Comparison of ENCODE assay signal across 8 mouse cellular contexts in genomic region chr19:6276426-6277421, GRCm38 (mm10). TPM values are rescaled to one million over a fixed set of nuclear protein-coding genes. Genes with fewer than 3 reads are reported as not detected.
DNase-seq lines count a peak whose midpoint lies in the region; ATAC-seq and TF ChIP-seq lines count a peak whose summit lies in the region.

Gene Ehd1, plus strand, starts transcription at chr19:6276725.

- peak within 1 kb of the TSS; percentile 79 to 89 for H3K4me3 ChIP-seq in ES-E14 (ENCODE audit: insufficient read depth in 1 of 2, low read depth in 1 of 2, low read length in 2 of 2, poor library complexity in 1 of 2, severe bottlenecking in 1 of 2)
- H3K4me3 ChIP-seq in forebrain, embryonic 16.5 days (replicated peaks; ENCODE audit: low read length), result peak within 1 kb of the TSS; percentile 94
- H3K4me3 ChIP-seq in layer of hippocampus, adult 2 months, result peak within 1 kb of the TSS; percentile 93
- peak within 1 kb of the TSS; percentile 81 for H3K4me3 ChIP-seq in lung, embryonic 14.5 days (ENCODE audit: low read depth, low read length)
- H3K4me3 ChIP-seq in olfactory bulb, adult 2 months (ENCODE audit: insufficient read depth, low read depth, low read length), result peak within 1 kb of the TSS; percentile 97
- H3K4me3 ChIP-seq in thymus, adult 2 months (ENCODE audit: control insufficient read depth, insufficient read depth, low read length), result peak within 1 kb of the TSS; percentile 84

- in situ Hi-C loops in ES-E14 (cut with MboI; ENCODE audit: low sequenced_read_pairs in 2 of 2, unreplicated experiment in 2 of 2), result no loop called here

- peaks cover 13% of the 10 kb centered on the region for H3K36me3 ChIP-seq in ES-E14 (ENCODE audit: control insufficient read depth, insufficient read depth, low read length, poor library complexity, severe bottlenecking)
- H3K36me3 ChIP-seq in forebrain, embryonic 16.5 days (ENCODE audit: control insufficient read depth, insufficient read depth), result peaks cover 5% of the 10 kb centered on the region
- peaks cover 23% of the 10 kb centered on the region for H3K36me3 ChIP-seq in lung, embryonic 14.5 days (ENCODE audit: insufficient read depth)
- no peaks in the 10 kb centered on the region for H3K36me3 ChIP-seq in thymus, adult 2 months (ENCODE audit: control insufficient read depth, insufficient read depth, low read length)

- intact Hi-C loops in heart, postnatal 36 days (cut with DNase I), result loop anchor here (2.0 kb wide), 1 partner anchor 14 kb away; no protein-coding TSS in a partner anchor

- ATAC-seq in forebrain, embryonic 16.5 days, result peak; percentile 97
- ATAC-seq in lung, embryonic 14.5 days (ENCODE audit: insufficient read depth), result peak; percentile 93

- H3K4me2 ChIP-seq in forebrain, embryonic 16.5 days (ENCODE audit: low read length), result peak within 1 kb of the TSS; percentile 100
- peak within 1 kb of the TSS; percentile 97 for H3K4me2 ChIP-seq in lung, embryonic 14.5 days

- peak; percentile 98 for DNase-seq in ES-E14 (ENCODE audit: low read depth, low spot score)
- peak; percentile 99 for DNase-seq in cerebellum, adult 11-12 months
- DNase-seq in heart, postnatal 36 days, result peak; percentile 98
- DNase-seq in layer of hippocampus, adult 2 months (ENCODE audit: low spot score in 2 of 2), result peak; percentile 97
- DNase-seq in lung, embryonic 14.5 days, result peak; percentile 99
- peak; percentile 91 for DNase-seq in thymus, adult 2 months

- H3K27me3 ChIP-seq in forebrain, embryonic 16.5 days (replicated peaks; ENCODE audit: control insufficient read depth, insufficient read depth, low read length), result no peaks in the 10 kb centered on the region
- no peaks in the 10 kb centered on the region for H3K27me3 ChIP-seq in lung, embryonic 14.5 days (ENCODE audit: insufficient read depth, low read length)
- no peaks in the 10 kb centered on the region for H3K27me3 ChIP-seq in thymus, adult 2 months (ENCODE audit: control insufficient read depth, insufficient read depth, low read length)

- WGBS in forebrain, embryonic 16.5 days, result under 1% methylated on average over 106 of the region's 106 CpGs
- under 1% methylated on average over 102 of the region's 106 CpGs for WGBS in lung, embryonic 14.5 days
- under 1% methylated on average over 105 of the region's 106 CpGs for WGBS in olfactory bulb, adult 2 months
- WGBS in thymus, adult 2 months, result under 1% methylated on average over 100 of the region's 106 CpGs

- H3K9me3 ChIP-seq in ES-E14 (ENCODE audit: control insufficient read depth, insufficient read depth, low read depth, low read length), result no peaks in the 10 kb centered on the region
- no peaks in the 10 kb centered on the region for H3K9me3 ChIP-seq in forebrain, embryonic 16.5 days (ENCODE audit: control insufficient read depth, low read length)
- H3K9me3 ChIP-seq in lung, embryonic 14.5 days (ENCODE audit: low read depth, low read length), result no peaks in the 10 kb centered on the region

- peak; percentile 82 for TF ChIP-seq CTCF in layer of hippocampus, adult 2 months (conservative IDR thresholded peaks at IDR 0.05)
- TF ChIP-seq CTCF in lung, embryonic 14.5 days (IDR thresholded peaks at IDR 0.05; ENCODE audit: low read depth), result peak; percentile 51
- TF ChIP-seq CTCF in olfactory bulb, adult 2 months (IDR thresholded peaks at IDR 0.05; ENCODE audit: insufficient read depth, low read depth, low read length), result peak; percentile 68; the same call in 1 of the 2 replicates
- TF ChIP-seq CTCF in thymus, adult 2 months (IDR thresholded peaks at IDR 0.05; ENCODE audit: borderline replicate concordance, control insufficient read depth, extremely low read depth, insufficient read depth, low read length, poor library complexity), result peak; percentile 76; the same call in 1 of the 2 replicates

- H3K27ac ChIP-seq in ES-E14 (ENCODE audit: insufficient read depth, low read depth, low read length, poor library complexity, severe bottlenecking), result peak within 1 kb of the TSS; percentile 63
- peak within 1 kb of the TSS; percentile 78 for H3K27ac ChIP-seq in forebrain, embryonic 16.5 days (ENCODE audit: low read length)
- H3K27ac ChIP-seq in layer of hippocampus, adult 2 months, result peak within 1 kb of the TSS; percentile 86
- H3K27ac ChIP-seq in lung, embryonic 14.5 days (ENCODE audit: low read depth), result peak within 1 kb of the TSS; percentile 87
- peak within 1 kb of the TSS; percentile 38; the same call in 1 of the 2 replicates for H3K27ac ChIP-seq in olfactory bulb, adult 2 months (ENCODE audit: insufficient read depth, low read depth, low read length)
- peak within 1 kb of the TSS; percentile 79 for H3K27ac ChIP-seq in thymus, adult 2 months (ENCODE audit: control insufficient read depth, insufficient read depth, low read length)

- peak within 1 kb of the TSS; percentile 89 for H3K9ac ChIP-seq in ES-E14 (ENCODE audit: insufficient read depth, low read depth, low read length, poor library complexity, severe bottlenecking)
- peak within 1 kb of the TSS; percentile 89 for H3K9ac ChIP-seq in forebrain, embryonic 16.5 days (replicated peaks; ENCODE audit: low read depth, low read length)
- H3K9ac ChIP-seq in lung, embryonic 14.5 days, result peak within 1 kb of the TSS; percentile 81

- TF ChIP-seq POLR2A in olfactory bulb, adult 2 months (IDR thresholded peaks at IDR 0.05; ENCODE audit: insufficient read depth, low read depth, low read length), result peak; percentile 52
- TF ChIP-seq POLR2A in thymus, adult 2 months (IDR thresholded peaks at IDR 0.05; ENCODE audit: control insufficient read depth, extremely low read depth, insufficient read depth, low read length, poor library complexity), result 0 out of 2 replicates have a peak, but pooled peaks have one; percentile 16

- H3K4me1 ChIP-seq in ES-E14 (ENCODE audit: control insufficient read depth in 2 of 2, insufficient read depth in 2 of 2, low read length in 2 of 2, poor library complexity in 1 of 2), result peaks cover 12 to 17% of the 10 kb centered on the region in 2 experiments
- peaks cover 37% of the 10 kb centered on the region for H3K4me1 ChIP-seq in forebrain, embryonic 16.5 days (replicated peaks; ENCODE audit: control insufficient read depth, insufficient read depth, low read length)
- H3K4me1 ChIP-seq in lung, embryonic 14.5 days (ENCODE audit: insufficient read depth), result peaks cover 11% of the 10 kb centered on the region; the same call in 1 of the 2 replicates
- peaks cover 26% of the 10 kb centered on the region for H3K4me1 ChIP-seq in olfactory bulb, adult 2 months (ENCODE audit: control insufficient read depth, insufficient read depth, low read length)
- H3K4me1 ChIP-seq in thymus, adult 2 months (replicated peaks; ENCODE audit: control insufficient read depth, insufficient read depth, low read length), result peaks cover 25% of the 10 kb centered on the region

TF ChIP-seq in ES-E14, 5 proteins besides CTCF, POLR2A, EP300 and RAD21:
- TF ChIP-seq HCFC1 (IDR thresholded peaks at IDR 0.05; ENCODE audit: borderline replicate concordance, insufficient read depth, low read length), result peak; percentile 20; the same call in 1 of the 2 replicates
- TF ChIP-seq ZC3H11A (IDR thresholded peaks at IDR 0.05; ENCODE audit: borderline replicate concordance, low read depth, low read length), result no peak
- no peak for TF ChIP-seq ZNF384 (IDR thresholded peaks at IDR 0.05; ENCODE audit: low read depth, low read length)
- TF ChIP-seq CHD2 (IDR thresholded peaks at IDR 0.05; ENCODE audit: low read depth, low read length), result peak; percentile 97

RNA-seq across cellular contexts. Expression of gene Ehd1, which starts in this region (rescaled TPM):
- 133 and 162 TPM in 2 replicates for total RNA-seq in ES-E14 (2012; rRNA removed)
- polyA plus RNA-seq in forebrain, embryonic 16.5 days (2015; fragmentation: Nextera tagmentation; extraction: Ambion mirVana), result 105 and 106 TPM in 2 replicates
- total RNA-seq in heart, postnatal 36 days (2021), result 100 to 1,000 TPM; 105 to 151 TPM
- 10 to 100 TPM; 80.2 to 82.3 TPM for total RNA-seq in layer of hippocampus, adult 2 months (2021)
- polyA plus RNA-seq in lung, embryonic 14.5 days (2014; fragmentation: Nextera tagmentation; extraction: Ambion mirVana), result 50.3 and 53.2 TPM in 2 replicates
- polyA plus RNA-seq in olfactory bulb, adult 2 months (2012; ENCODE audit: insufficient read depth, insufficient read length, low replicate concordance, missing spikeins), result not detected in 2 replicates
- 141 and 159 TPM in 2 replicates for polyA plus RNA-seq in thymus, adult 2 months (2012; rRNA removed)

Comparison
In these comparisons a context has a peak if more than half of its experiments do, and no peak if none do; other contexts are left out.
1. Peak in every context shown above with its lines: DNase-seq, ATAC-seq, H3K4me3 ChIP-seq and H3K27ac ChIP-seq.
2. RNA of gene Ehd1 (polyA plus RNA-seq): 141 to 159 TPM in thymus, adult 2 months, 105 to 106 TPM in forebrain, embryonic 16.5 days and 50.3 to 53.2 TPM in lung, embryonic 14.5 days; not detected in olfactory bulb, adult 2 months; every median in the first group is over 10 times any median in the second.